Mouse (Mus musculus): Measurements from ENCODE around the gene Apol7b.
A peak's percentile ranks its signal among the peaks of the same experiment; 100 is the strongest.
"Not testable (repeated sequence)": the region's sequence is repeated elsewhere in the genome, so short reads cannot be mapped to it uniquely, and the experiment has no call there.

The Apol7b gene

DNA sequence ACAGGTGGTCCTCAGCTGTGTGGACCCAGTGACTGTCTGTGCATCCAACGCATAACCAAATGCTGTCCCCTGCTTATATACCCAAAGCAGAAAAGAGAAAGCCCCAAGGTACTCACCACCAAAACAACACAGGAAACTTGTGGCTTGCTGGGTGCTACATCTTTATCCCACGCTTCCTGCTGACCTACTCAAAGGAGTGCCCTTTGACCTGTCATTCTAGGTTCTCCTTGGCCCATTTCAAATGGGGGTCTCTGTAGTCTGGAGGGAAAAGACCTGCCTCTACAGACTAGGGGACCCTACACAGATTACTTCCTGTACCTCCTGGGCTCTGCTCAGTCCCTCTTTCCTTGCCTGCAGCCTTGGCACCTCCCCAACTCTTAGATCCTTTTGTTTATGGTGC, at the start of gene Apol7b:
TSS of gene Apol7b (minus strand) at position 101 of the 400 bp plus-strand sequence.
- DNase-seq = not testable (repeated sequence)

DNA sequence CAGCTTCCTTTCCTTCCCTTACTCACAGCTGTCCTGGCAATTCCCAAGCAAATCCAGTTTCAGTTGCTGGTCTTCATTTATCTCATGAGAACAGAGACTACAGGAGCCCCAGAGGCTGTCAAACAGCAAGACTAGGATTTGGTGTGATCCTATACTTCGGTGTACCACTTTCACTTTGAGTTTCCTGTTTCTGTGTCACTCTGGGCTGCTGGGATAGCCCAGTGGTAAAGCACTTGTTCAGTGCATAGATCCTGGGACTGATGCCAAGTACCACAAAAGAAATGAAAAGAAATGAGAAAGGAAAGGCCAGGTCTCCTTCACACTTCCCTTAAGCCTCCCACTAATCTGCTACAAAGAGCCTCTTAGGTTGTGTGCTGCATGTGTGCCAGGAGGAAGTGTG, 47.4 kb upstream of the Apol7b start:
- DNase-seq = not testable (repeated sequence)

GRCm38 (mm10) chr15:77493181-77493580, 45.9 kb upstream of the Apol7b start:
- DNase-seq = not testable (repeated sequence)

DNA sequence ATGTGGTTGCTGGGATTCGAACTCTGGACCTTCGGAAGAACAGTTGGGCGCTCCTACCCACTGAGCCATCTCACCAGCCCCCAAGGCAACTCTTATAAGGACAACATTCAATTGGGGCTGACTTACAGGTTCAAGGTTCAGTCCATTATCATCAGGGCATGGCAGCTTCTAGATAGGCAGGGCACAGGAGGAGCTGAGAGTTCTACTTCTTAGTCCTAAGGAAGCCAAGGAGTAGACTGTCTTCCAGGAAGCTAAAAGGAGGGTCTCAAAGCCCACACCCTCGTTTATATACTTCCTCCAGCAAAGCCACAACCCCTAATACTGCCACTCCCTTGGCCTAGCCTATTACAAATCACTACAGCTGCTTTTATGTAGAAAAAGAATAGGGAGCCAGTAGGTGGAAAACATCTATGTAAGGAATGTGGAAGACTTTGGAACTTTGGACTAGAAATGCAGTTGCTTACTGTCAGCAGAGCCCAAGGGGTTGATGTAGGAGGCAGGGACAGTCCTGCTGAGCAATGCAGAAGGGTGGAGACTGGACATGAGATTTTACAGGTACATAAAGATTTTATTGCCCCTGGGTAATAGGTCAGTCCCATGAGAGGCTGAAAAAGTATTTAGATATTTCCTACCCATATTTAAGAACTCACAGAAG, 35.0 kb upstream of the Apol7b start:
- no peak for DNase-seq

- DNase-seq = not testable (repeated sequence)
Measured at GRCm38 (mm10) chr15:77476693-77477092, 29.4 kb upstream of the Apol7b start, which contains the start of gene Apol10a. Apol10a (plus strand) TSS chr15:77477047.

DNA sequence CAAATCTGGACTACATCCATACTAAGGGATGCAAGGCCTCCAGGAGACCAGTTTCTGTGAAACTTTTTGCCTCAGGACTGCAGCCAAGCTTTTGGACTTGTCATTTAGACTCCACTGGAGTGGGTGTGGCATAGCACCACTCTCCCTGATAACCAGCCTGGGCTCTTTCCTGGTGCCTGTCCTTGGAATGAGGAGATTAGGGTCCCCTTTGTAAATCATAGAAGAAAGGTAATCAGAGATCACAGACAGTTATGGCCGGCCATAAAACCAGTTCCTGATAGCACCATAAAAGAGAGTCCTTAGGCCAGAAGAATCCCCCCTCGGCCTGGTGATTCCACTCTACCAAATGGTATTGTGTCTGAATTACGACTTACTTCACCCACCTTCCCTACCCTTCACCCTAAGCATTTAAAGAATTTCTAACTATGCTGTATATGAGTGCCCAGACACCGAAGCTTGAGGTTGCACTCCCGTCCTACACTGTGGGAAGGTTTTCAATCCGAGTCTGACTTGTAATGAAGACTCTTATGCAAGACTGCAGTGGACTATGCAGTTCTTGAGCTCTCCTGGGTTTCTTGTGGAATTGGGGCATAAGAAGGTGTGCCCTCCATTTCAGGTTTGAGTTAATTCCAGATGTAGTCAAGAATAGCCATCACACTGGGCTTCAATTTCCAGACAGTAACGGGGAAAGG, 27.6 kb upstream of the Apol7b start:
- not testable (repeated sequence) for DNase-seq

DNA sequence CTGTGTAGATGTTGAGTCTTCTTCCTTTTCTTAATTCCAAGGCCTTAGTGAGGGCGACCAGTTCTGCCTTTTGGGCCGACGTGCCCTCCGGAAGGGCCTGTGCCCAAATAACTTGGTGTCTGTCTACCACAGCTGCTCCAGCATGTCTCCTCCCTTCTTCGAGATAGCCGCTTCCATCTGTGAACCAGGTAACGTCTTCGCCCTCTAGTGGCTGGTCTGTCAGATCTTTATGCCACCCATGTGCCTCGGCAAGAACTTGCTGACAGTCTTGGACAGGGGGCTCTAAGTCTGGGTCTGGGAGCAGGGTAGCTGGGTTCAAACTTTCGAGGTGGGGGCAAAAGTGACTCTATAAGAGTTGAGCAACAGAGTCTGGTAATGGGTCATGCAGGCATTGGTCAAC, 2.6 kb upstream of the Apol7b start:
- peak; percentile 37 for DNase-seq

DNA sequence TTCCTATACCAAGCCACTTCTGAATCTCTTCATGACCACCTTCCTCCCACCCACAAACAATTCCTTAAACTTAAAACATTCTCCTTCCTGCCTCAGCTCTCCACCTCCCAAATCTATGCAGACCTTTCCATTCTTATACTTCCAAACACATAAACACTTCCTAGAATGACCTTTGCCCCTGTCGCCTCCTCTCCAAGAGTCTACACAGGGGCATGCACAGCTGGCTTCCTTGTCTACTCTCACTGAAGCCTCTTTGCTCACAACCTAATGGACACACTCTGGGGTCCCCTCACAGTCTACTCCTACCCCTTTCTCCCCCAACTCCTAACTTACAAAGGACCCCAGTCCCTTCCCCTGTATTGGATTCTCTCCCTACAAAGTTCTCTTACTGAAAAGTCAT, 1.6 kb downstream of the Apol7b start:
- DNase-seq = not testable (repeated sequence)

GRCm38 (mm10) chr15:77444746-77445145, 2.5 kb downstream of the Apol7b start:
- DNase-seq = not testable (repeated sequence)

DNA sequence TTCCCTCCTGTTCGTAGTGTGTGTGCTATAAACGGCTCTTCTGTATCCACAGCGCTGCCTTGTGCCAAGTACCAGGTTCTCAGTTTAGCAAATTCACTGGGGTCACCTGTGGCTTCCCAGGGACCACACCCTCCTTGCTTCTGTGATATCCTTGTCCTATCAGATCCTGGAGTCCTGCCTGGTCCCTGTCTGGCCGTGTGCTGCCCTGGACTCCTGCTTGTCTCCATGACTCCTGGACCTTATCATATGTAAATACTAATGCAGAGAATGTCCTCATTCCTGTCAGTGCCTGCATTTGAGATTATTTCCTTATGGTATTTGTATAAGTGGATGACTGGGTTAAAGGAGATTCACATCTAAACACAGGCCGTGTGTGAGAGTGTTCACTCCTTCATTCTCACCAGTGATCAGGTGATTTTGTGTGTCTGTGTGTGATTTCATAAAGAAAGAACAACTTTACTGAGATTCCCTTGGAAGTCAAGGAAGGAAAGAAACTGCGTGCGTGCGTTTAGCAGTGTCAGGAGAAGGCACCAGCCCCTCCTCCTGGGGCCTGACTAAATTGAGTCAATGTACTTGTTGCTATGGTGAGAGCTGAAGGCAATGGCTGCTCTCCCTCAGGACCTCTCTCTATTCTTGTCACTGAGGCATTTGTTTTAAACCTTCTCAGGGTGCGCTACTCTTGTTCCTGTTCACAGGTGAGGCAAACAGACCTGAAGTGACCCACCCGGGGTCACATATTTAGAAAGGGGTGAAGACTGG, 18.4 kb downstream of the Apol7b start:
- DNase-seq = not testable (repeated sequence)

DNA sequence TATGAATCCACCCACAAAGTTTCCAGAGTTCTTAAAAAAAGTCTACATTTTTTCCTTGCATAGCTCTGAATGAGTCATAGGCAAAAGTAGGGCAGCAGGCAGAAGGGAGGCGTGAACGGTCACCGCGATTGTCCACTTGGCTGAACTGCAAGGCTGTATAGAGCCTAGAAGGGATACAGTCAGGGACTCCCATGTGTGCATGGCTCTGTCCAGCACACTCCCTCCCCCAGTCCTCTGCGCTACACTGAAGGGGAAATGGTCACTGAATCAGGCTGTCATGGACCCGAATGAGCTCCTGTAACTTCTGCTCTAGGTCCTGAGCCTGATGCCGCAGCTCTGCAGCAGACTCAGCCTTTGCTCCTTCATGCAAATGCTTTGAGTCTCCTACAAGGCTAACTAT, 24.4 kb downstream of the Apol7b start:
- not testable (repeated sequence) for DNase-seq

DNA sequence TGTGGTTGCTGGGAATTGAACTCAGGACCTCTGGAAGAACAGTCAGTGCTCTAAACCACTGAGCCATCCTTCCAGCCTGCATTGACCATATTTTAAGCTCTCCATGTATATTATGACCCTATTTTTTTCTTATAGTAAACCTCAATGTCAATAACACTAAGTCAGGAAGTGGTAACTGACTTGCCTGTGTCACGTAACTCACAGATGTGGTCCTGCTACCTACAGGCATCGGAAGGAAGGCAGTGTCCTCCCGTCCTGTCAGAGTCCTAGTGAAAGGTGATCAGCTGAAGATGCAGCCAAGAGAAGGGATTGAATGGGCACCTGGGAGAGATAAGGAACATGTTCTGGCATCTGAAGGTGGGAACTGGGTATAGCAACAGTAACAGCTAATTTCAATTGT, 27.6 kb downstream of the Apol7b start:
- DNase-seq = not testable (repeated sequence)

DNA sequence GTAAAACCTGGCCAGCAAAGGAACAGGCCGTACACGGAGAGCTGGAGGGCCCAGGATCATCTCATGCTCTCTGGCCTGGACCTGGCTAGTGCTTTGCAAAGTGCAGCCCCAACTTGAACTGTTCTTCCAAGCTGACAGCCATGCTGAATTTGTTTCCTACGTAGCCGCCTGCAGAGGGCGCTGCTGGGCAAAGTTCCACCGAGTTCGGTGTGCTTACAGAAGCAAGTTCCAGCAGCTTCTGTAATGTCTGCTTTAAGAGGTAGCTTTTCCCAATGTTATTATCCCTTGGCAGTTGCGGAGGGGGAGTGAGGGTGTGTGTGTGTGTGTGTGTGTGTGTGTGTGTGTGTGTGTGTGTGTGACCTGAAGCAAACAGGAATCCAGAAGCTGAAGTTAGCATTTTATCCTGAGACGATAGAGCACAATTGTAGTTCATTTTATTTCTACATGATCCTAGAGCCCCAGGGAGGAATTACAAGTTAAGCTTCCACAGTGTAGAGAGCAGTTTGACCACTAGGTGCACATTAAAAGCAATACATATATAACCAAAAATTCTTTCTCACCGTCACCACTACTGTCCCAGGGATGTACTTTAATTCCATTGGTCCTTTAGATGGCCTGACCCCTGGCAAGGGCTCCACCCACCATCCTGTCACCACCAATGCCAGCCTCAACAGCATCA, 30.5 kb downstream of the Apol7b start:
- not testable (repeated sequence) for DNase-seq

GRCm38 (mm10) chr15:77415653-77416052, 31.6 kb downstream of the Apol7b start:
- not testable (repeated sequence) for DNase-seq

DNA sequence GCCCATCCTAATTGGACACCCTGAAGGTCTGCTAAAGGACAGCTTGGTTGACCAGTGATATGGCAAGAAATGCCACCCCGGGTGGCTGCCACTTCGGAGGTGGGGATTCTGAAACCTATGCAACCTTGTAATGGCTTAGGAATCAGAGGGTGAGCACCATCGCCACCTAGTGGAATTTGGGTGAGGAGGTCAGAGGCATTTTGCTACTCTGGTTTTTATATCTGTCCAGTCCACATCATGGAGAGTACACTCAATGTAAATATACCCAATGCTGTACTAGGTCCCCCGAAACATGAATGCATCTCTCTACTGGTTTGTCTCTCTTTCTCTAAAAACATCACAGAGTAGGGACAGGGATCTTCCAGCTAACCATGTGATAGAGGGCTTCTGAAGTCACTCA, 34.6 kb downstream of the Apol7b start:
- not testable (repeated sequence) for DNase-seq

GRCm38 (mm10) chr15:77411035-77411434, 36.3 kb downstream of the Apol7b start, which contains the start of gene Apol9a:
Apol9a (minus strand) TSS chr15:77411135.
- not testable (repeated sequence) for DNase-seq

DNA sequence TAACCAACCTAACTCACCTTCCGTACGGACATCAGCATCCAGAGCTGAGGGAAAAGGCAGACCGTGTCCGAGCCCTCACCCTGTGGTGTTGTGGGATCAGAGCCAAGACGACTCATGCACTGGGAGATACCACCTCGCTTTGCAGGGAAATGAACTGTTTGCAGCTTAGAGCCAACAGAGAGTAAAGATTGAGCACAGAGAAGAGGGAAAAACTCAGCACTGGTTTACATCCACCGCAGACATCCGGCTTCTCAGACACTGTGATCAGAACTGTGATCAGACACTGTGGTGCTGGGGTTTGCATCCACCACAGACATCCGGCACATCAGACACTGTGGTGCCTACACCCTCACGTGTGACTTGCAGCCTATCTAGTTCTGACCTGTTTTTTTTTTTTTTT, 40.9 kb downstream of the Apol7b start:
- peak; percentile 72 for DNase-seq

- peak; percentile 17 for DNase-seq
Measured at GRCm38 (mm10) chr15:77399027-77399426, 48.3 kb downstream of the Apol7b start, which contains the start of gene Apol7a. Apol7a (minus strand) TSS chr15:77399110.

GRCm38 (mm10) chr15:77397450-77398132, 49.7 kb downstream of the Apol7b start:
- DNase-seq = not testable (repeated sequence)

DNA sequence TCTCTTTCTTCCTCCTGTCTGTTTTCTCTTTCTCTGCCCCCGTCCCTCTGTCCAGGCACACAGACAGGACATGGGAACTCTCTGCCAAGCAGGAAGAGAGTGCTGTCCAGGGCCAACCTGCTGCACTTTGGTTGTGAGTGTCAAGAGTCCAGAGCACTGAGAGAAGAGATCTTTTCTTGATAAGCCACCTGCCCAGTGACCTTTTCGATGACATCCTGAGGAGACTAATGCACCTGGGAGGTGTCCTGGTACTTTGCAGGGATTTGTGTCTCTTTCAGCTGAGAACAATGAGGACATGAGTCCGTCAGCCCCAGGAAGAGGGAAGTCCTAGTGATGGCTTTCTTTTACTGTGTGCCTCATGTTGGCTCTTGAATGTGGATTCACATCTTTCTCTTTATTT, 53.5 kb downstream of the Apol7b start:
- not testable (repeated sequence) for DNase-seq

DNA sequence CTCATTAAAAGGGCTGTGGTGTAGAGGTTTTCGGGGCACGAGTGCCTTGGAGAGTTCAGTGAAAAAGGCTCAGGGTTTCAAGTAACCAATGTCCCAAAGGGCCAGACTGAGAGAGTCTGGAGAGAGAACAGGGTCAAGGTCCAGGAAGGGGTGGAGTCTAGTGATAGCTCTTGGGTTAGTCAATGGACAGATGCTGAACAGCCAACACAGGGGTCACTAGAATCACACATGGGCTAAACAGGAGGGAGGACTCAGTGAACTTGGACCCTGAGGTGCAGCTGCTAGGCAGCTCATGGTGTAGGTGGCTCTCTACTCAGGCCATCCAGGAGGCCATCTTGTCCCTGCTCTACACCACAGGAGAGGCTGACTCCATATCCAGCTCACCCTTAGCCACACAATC, 59.8 kb downstream of the Apol7b start:
- DNase-seq = no peak

Measured in thymus, postnatal 14 days (tissue).